Mouse (Mus musculus) lung, postnatal 0 days (tissue): ENCODE results near the gene Gadl1.

Experiments
- CTCF ChIP-seq: IDR thresholded peaks from 2 replicates; pipeline ENCODE4 v1.5.1; 2016; ENCODE audit warnings: antibody characterized with exemption, mild to moderate bottlenecking
- EP300 ChIP-seq: IDR thresholded peaks from 2 replicates; pipeline ENCODE4 v1.6.1; 2016; ENCODE audit warnings: antibody characterized with exemption, mild to moderate bottlenecking, control low read depth

GRCm38 (mm10) chr9:115976901-115977300 lies 67.6 kb downstream of the Gadl1 start:
- TF ChIP-seq CTCF (no peak), EP300 (no peak)
